Mouse (Mus musculus): ENCODE results near the gene Gipc3.
A peak's percentile ranks its signal among the peaks of the same experiment; 100 is the strongest.

The Gipc3 gene

GRCm38 (mm10) chr10:81346453-81347067 lies 3.5 kb upstream of the Gipc3 start:
- DNase-seq (ENCODE audit: low read depth, low spot score): peak; percentile 86

GRCm38 (mm10) chr10:81345162-81345534 lies 2.1 kb upstream of the Gipc3 start:
- no peak for DNase-seq (ENCODE audit: low read depth, low spot score)

GRCm38 (mm10) chr10:81344421-81345161 lies 1.5 kb upstream of the Gipc3 start:
- no peak for DNase-seq (ENCODE audit: low read depth, low spot score)

GRCm38 (mm10) chr10:81341333-81341949 lies 1.6 kb downstream of the Gipc3 start:
- peak; percentile 56 for DNase-seq (ENCODE audit: low read depth, low spot score)

GRCm38 (mm10) chr10:81340551-81341332 lies 2.3 kb downstream of the Gipc3 start:
- no peak for DNase-seq (ENCODE audit: low read depth, low spot score)

GRCm38 (mm10) chr10:81336558-81336957 lies 6.5 kb downstream of the Gipc3 start:
- no peak for DNase-seq (ENCODE audit: low read depth, low spot score)

GRCm38 (mm10) chr10:81335393-81336340 lies 7.4 kb downstream of the Gipc3 start:
- DNase-seq (ENCODE audit: low read depth, low spot score): no peak

GRCm38 (mm10) chr10:81334324-81334723 lies 8.7 kb downstream of the Gipc3 start:
- no peak for DNase-seq (ENCODE audit: low read depth, low spot score)

- no peak for DNase-seq (ENCODE audit: low read depth, low spot score)
Measured at GRCm38 (mm10) chr10:81332277-81332676, 10.8 kb downstream of the Gipc3 start.

- no peak for DNase-seq (ENCODE audit: low read depth, low spot score)
Measured at GRCm38 (mm10) chr10:81330007-81330406, 13.1 kb downstream of the Gipc3 start.

- DNase-seq (ENCODE audit: low read depth, low spot score): no peak
Measured at GRCm38 (mm10) chr10:81329194-81329975, 13.7 kb downstream of the Gipc3 start.

GRCm38 (mm10) chr10:81328386-81328785 lies 14.7 kb downstream of the Gipc3 start, which contains the start of gene Tbxa2r:
Gene Tbxa2r (plus strand): TSS chr10:81328731.
- no peak for DNase-seq (ENCODE audit: low read depth, low spot score)

GRCm38 (mm10) chr10:81327959-81328358 lies 15.1 kb downstream of the Gipc3 start:
- no peak for DNase-seq (ENCODE audit: low read depth, low spot score)

- no peak for DNase-seq (ENCODE audit: low read depth, low spot score)
Measured at GRCm38 (mm10) chr10:81326858-81327257, 16.2 kb downstream of the Gipc3 start.

GRCm38 (mm10) chr10:81325781-81326180 lies 17.3 kb downstream of the Gipc3 start:
- no peak for DNase-seq (ENCODE audit: low read depth, low spot score)

GRCm38 (mm10) chr10:81325176-81325575 lies 17.9 kb downstream of the Gipc3 start:
- no peak for DNase-seq (ENCODE audit: low read depth, low spot score)

GRCm38 (mm10) chr10:81323791-81324530 lies 19.1 kb downstream of the Gipc3 start:
- no peak for DNase-seq (ENCODE audit: low read depth, low spot score)

GRCm38 (mm10) chr10:81323141-81323775 lies 19.8 kb downstream of the Gipc3 start:
- DNase-seq (ENCODE audit: low read depth, low spot score): no peak

GRCm38 (mm10) chr10:81322444-81322843 lies 20.6 kb downstream of the Gipc3 start:
- no peak for DNase-seq (ENCODE audit: low read depth, low spot score)

Measured in brain, adult 2 months (tissue).